ENCODE assay signal across 11 mouse cellular contexts in genomic region chr5:135691266-135691665, GRCm38 (mm10).
"Had no signal": no experiment of that assay in that cellular context is flagged by ENCODE, and none has a peak within 500 bp of the region (broad histone marks: within the 10 kb centered on the region; RNA-seq: fewer than 3 reads in every experiment).

No protein-coding gene starts in this region.

- DNase-seq: kidney, adult 18-20 months; kidney, postnatal 25 days; midbrain, embryonic 14.5 days; right cerebral cortex, adult 18-20 months; right cerebral cortex, postnatal 25 days; thymus, postnatal 14 days had no signal

- H3K4me2 ChIP-seq: intestine, embryonic 15.5 days; limb, embryonic 15.5 days had no signal

- H3K4me3 ChIP-seq: intestine, embryonic 15.5 days; left cerebral cortex, adult 2 months; limb, embryonic 15.5 days; midbrain, embryonic 10.5 days had no signal

- H3K27ac ChIP-seq: intestine, embryonic 15.5 days; kidney, embryonic 15.5 days; left cerebral cortex, adult 2 months; limb, embryonic 15.5 days; midbrain, embryonic 10.5 days had no signal

- H3K9me3 ChIP-seq: intestine, embryonic 15.5 days; kidney, embryonic 15.5 days; limb, embryonic 15.5 days; midbrain, embryonic 10.5 days had no signal

- H3K27me3 ChIP-seq: intestine, embryonic 15.5 days; kidney, embryonic 15.5 days; limb, embryonic 15.5 days had no signal

- H3K9ac ChIP-seq: intestine, embryonic 15.5 days; kidney, embryonic 15.5 days; limb, embryonic 15.5 days had no signal

- H3K36me3 ChIP-seq: intestine, embryonic 15.5 days; kidney, embryonic 15.5 days; limb, embryonic 15.5 days had no signal

- ATAC-seq: intestine, embryonic 15.5 days had no signal
